Mouse (Mus musculus) megakaryocyte, embryonic 14.5 days (primary cell): ENCODE data around the gene Unc5c.

Experiments used
- FLI1 ChIP-seq: IDR thresholded peaks from 2 replicates; pipeline ENCODE4 v1.6.1; 2012; ENCODE audit warnings: low read length, inconsistent platforms, mixed read lengths
- GATA1 ChIP-seq: IDR thresholded peaks from 3 replicates; pipeline ENCODE4 v1.6.1; 2012; ENCODE audit warnings: mixed read lengths, low read length, inconsistent platforms, borderline replicate concordance

- no peak for TF ChIP-seq GATA1
- TF ChIP-seq FLI1: no peak
These were observed 71.8 kb downstream of the Unc5c start for GRCm38 (mm10) chr3:141536857-141537256.
